Mouse (Mus musculus): ENCODE measurements around the gene Arfgap2. TPM values are rescaled to one million over a fixed set of nuclear protein-coding genes. Genes with fewer than 3 reads are reported as not detected.

Arfgap2 gene
- total and polyA plus RNA-seq, 3 experiments: 55.1 to 77.6 (median 57.0) TPM

- H3K4me2 ChIP-seq (ENCODE audit: insufficient read depth, low read depth, poor library complexity, severe bottlenecking): peak overlapping the region; percentile 74
- H3K79me2 ChIP-seq (replicated peaks; ENCODE audit: control insufficient read depth, extremely low read depth, insufficient read depth, poor library complexity, severe bottlenecking): no peaks in the 10 kb centered on the region
- TF ChIP-seq HCFC1 (IDR thresholded peaks at IDR 0.05; ENCODE audit: low read depth, low read length) (no peak), JUND (conservative IDR thresholded peaks at IDR 0.05; ENCODE audit: low read depth, low read length) (no peak), ELF1 (IDR thresholded peaks at IDR 0.05; ENCODE audit: low read depth, low read length) (no peak), POLR2A (IDR thresholded peaks at IDR 0.05; ENCODE audit: low read depth, low read length) (0 out of 2 replicates have a peak, but pooled peaks have one; percentile 32)
- peak overlapping the region; percentile 60 for H3K9ac ChIP-seq (ENCODE audit: insufficient read depth, low read depth)
- H3K27me3 ChIP-seq (replicated peaks): peaks cover 6% of the 10 kb centered on the region
- peak overlapping the region; percentile 39 to 69 (median 60) for H3K4me3 ChIP-seq (replicated peaks in 1 of 3; ENCODE audit: low read depth in 2 of 3, low read length in 2 of 3, poor library complexity in 1 of 3)
- no peak for DNase-seq (ENCODE audit: extremely low read depth)
- peaks cover 4 to 16% of the 10 kb centered on the region in 2 experiments for H3K4me1 ChIP-seq (ENCODE audit: control insufficient read depth in 1 of 2, insufficient read depth in 2 of 2)
- dilution Hi-C loops (cut with MboI; ENCODE audit: extremely low pct_ligation_motif_present, extremely low pct_unique_long_range_greater_than_20kb, low sequenced_read_pairs): no loop called here
- in situ Hi-C loops (cut with MboI; ENCODE audit: low pct_ligation_motif_present, low pct_unique_long_range_greater_than_20kb, low sequenced_read_pairs): no loop called here
- no peaks in the 10 kb centered on the region for H3K36me3 ChIP-seq (replicated peaks in 1 of 2; ENCODE audit: control insufficient read depth in 1 of 2, insufficient read depth in 1 of 2, low read length in 1 of 2)
- no peak overlapping the region for H3K27ac ChIP-seq (ENCODE audit: insufficient read depth, low read depth)
- no peaks in the 10 kb centered on the region for H3K9me3 ChIP-seq (replicated peaks; ENCODE audit: low read length)
These were observed 8.3 kb upstream of the Arfgap2 start for GRCm38 (mm10) chr2:91256256-91257125.

- no peak overlapping the region for H3K27ac ChIP-seq (ENCODE audit: insufficient read depth, low read depth)
These were observed 7.4 kb upstream of the Arfgap2 start for GRCm38 (mm10) chr2:91257126-91257980.

GRCm38 (mm10) chr2:91258054-91258453 is 6.7 kb upstream of the Arfgap2 start:
- Histone ChIP-seq H3K4me3 (replicated peaks in 1 of 3; ENCODE audit: low read depth in 2 of 3, low read length in 2 of 3, poor library complexity in 1 of 3) (peak overlapping the region in 1 of 3 experiments; percentile 5), H3K27me3 (replicated peaks) (peaks cover 6% of the 10 kb centered on the region), H3K4me2 (ENCODE audit: insufficient read depth, low read depth, poor library complexity, severe bottlenecking) (peak overlapping the region; percentile 74; the same call in 1 of the 2 replicates), H3K4me1 (ENCODE audit: control insufficient read depth in 1 of 2, insufficient read depth in 2 of 2) (0 out of 4 replicates have a peak, but pooled peaks cover 0 to 7% of the 10 kb centered on the region in 2 experiments), H3K9me3 (replicated peaks; ENCODE audit: low read length) (no peaks in the 10 kb centered on the region), H3K27ac (ENCODE audit: insufficient read depth, low read depth) (no peak overlapping the region), H3K36me3 (replicated peaks in 1 of 2; ENCODE audit: control insufficient read depth in 1 of 2, insufficient read depth in 1 of 2, low read length in 1 of 2) (no peaks in the 10 kb centered on the region), H3K9ac (ENCODE audit: insufficient read depth, low read depth) (no peak overlapping the region), H3K79me2 (replicated peaks; ENCODE audit: control insufficient read depth, extremely low read depth, insufficient read depth, poor library complexity, severe bottlenecking) (no peaks in the 10 kb centered on the region)
- no peak for DNase-seq (ENCODE audit: extremely low read depth)
- TF ChIP-seq ELF1 (IDR thresholded peaks at IDR 0.05; ENCODE audit: low read depth, low read length): no peak
- TF ChIP-seq JUND (conservative IDR thresholded peaks at IDR 0.05; ENCODE audit: low read depth, low read length): no peak
- no peak for TF ChIP-seq BHLHE40 (IDR thresholded peaks at IDR 0.05; ENCODE audit: low read depth, low read length)
- no peak for TF ChIP-seq USF1 (IDR thresholded peaks at IDR 0.05; ENCODE audit: low read depth, low read length)
- TF ChIP-seq SMC3 (IDR thresholded peaks at IDR 0.05; ENCODE audit: low read depth, low read length): no peak
- no peak for TF ChIP-seq POLR2AphosphoS2 (IDR thresholded peaks at IDR 0.05; ENCODE audit: low read depth, low read length)
- no peak for TF ChIP-seq SIN3A (IDR thresholded peaks at IDR 0.05; ENCODE audit: low read length)
- TF ChIP-seq CHD2 (IDR thresholded peaks at IDR 0.05; ENCODE audit: low read length): no peak
- no peak for TF ChIP-seq HCFC1 (IDR thresholded peaks at IDR 0.05; ENCODE audit: low read depth, low read length)
- TF ChIP-seq CTCF (conservative IDR thresholded peaks at IDR 0.05 in 1 of 2, IDR thresholded peaks at IDR 0.05 in 1 of 2; ENCODE audit: low read depth in 2 of 2, low read length in 2 of 2): no peak
- no peak for TF ChIP-seq POLR2A (IDR thresholded peaks at IDR 0.05; ENCODE audit: low read depth, low read length)
- dilution Hi-C loops (cut with MboI; ENCODE audit: extremely low pct_ligation_motif_present, extremely low pct_unique_long_range_greater_than_20kb, low sequenced_read_pairs) (no loop called here), in situ Hi-C loops (cut with MboI; ENCODE audit: low pct_ligation_motif_present, low pct_unique_long_range_greater_than_20kb, low sequenced_read_pairs) (no loop called here)

More at GRCm38 (mm10) chr2:91257126-91257980, 7.4 kb upstream of the Arfgap2 start:
- TF ChIP-seq CHD2 (IDR thresholded peaks at IDR 0.05; ENCODE audit: low read length): peak; percentile 48; the same call in 1 of the 2 replicates
- TF ChIP-seq MAZ (IDR thresholded peaks at IDR 0.05; ENCODE audit: low read depth, low read length): 0 out of 2 replicates have a peak, but pooled peaks have one; percentile 4
- TF ChIP-seq MYC (IDR thresholded peaks at IDR 0.05; ENCODE audit: low read depth, low read length): no peak
- peak; percentile 55; the same call in 1 of the 2 replicates for TF ChIP-seq SIN3A (IDR thresholded peaks at IDR 0.05; ENCODE audit: low read length)
- TF ChIP-seq ELF1 (IDR thresholded peaks at IDR 0.05; ENCODE audit: low read depth, low read length): no peak
- TF ChIP-seq POLR2A (IDR thresholded peaks at IDR 0.05; ENCODE audit: low read depth, low read length): peak; percentile 9; the same call in 1 of the 2 replicates
- H3K36me3 ChIP-seq (replicated peaks in 1 of 2; ENCODE audit: control insufficient read depth in 1 of 2, insufficient read depth in 1 of 2, low read length in 1 of 2): no peaks in the 10 kb centered on the region
- peaks cover 6% of the 10 kb centered on the region for H3K27me3 ChIP-seq (replicated peaks)
- dilution Hi-C loops (cut with MboI; ENCODE audit: extremely low pct_ligation_motif_present, extremely low pct_unique_long_range_greater_than_20kb, low sequenced_read_pairs) (no loop called here), in situ Hi-C loops (cut with MboI; ENCODE audit: low pct_ligation_motif_present, low pct_unique_long_range_greater_than_20kb, low sequenced_read_pairs) (no loop called here)
- H3K9ac ChIP-seq (ENCODE audit: insufficient read depth, low read depth): peak overlapping the region; percentile 60
- no peak for DNase-seq (ENCODE audit: extremely low read depth)
- peak overlapping the region; percentile 39 to 69 (median 60) for H3K4me3 ChIP-seq (replicated peaks in 1 of 3; ENCODE audit: low read depth in 2 of 3, low read length in 2 of 3, poor library complexity in 1 of 3)
- peaks cover 2 to 11% of the 10 kb centered on the region in 2 experiments for H3K4me1 ChIP-seq (ENCODE audit: control insufficient read depth in 1 of 2, insufficient read depth in 2 of 2)
- H3K79me2 ChIP-seq (replicated peaks; ENCODE audit: control insufficient read depth, extremely low read depth, insufficient read depth, poor library complexity, severe bottlenecking): no peaks in the 10 kb centered on the region
- peak overlapping the region; percentile 74 for H3K4me2 ChIP-seq (ENCODE audit: insufficient read depth, low read depth, poor library complexity, severe bottlenecking)
- H3K9me3 ChIP-seq (replicated peaks; ENCODE audit: low read length): no peaks in the 10 kb centered on the region

All from CH12.LX (cell line).